Mouse (Mus musculus) neural tube, embryonic 13.5 days (tissue): ENCODE results near the gene Npcd. TPM values are rescaled to one million over a fixed set of nuclear protein-coding genes. Genes with fewer than 3 reads are reported as not detected.
A peak's percentile ranks its signal among the peaks of the same experiment; 100 is the strongest.

ENCODE experiments used
- ATAC-seq: fragments of 200-750 bp; cut with Nextera tagmentation; 2 replicates; pipeline ENCODE4 v1.8.0; 2017; ENCODE audit warnings: low read depth, mild to moderate bottlenecking, moderate TSS enrichment, moderate library complexity
- H3K27ac ChIP-seq: fragments of 300-500 bp; sonication (generic); replicated peaks from 2 replicates; pipeline ENCODE4 v1.5.1; 2015; ENCODE audit warnings: moderate library complexity, mild to moderate bottlenecking, inconsistent platforms
- H3K27me3 ChIP-seq: fragments of 300-500 bp; sonication (generic); 2 replicates; pipeline ENCODE4 v1.6.1; 2015; ENCODE audit warnings: mild to moderate bottlenecking, inconsistent platforms
- H3K36me3 ChIP-seq: fragments of 300-500 bp; sonication (generic); 2 replicates; pipeline ENCODE4 v1.6.1; 2015; ENCODE audit warnings: mild to moderate bottlenecking, inconsistent platforms
- H3K4me1 ChIP-seq: fragments of 300-500 bp; sonication (generic); replicated peaks from 2 replicates; pipeline ENCODE4 v1.6.1; 2015; ENCODE audit warnings: inconsistent platforms
- H3K4me2 ChIP-seq: fragments of 300-500 bp; sonication (generic); 2 replicates; pipeline ENCODE4 v1.6.1; 2015; ENCODE audit warnings: inconsistent platforms, mild to moderate bottlenecking, moderate library complexity
- H3K4me3 ChIP-seq: fragments of 300-500 bp; sonication (generic); 2 replicates; pipeline ENCODE4 v1.5.1; 2015; ENCODE audit warnings: mild to moderate bottlenecking, inconsistent platforms
- H3K9ac ChIP-seq: fragments of 300-500 bp; sonication (generic); 2 replicates; pipeline ENCODE4 v1.6.1; 2015; ENCODE audit warnings: moderate library complexity, mild to moderate bottlenecking, inconsistent platforms
- H3K9me3 ChIP-seq: fragments of 300-500 bp; sonication (generic); 2 replicates; pipeline ENCODE4 v1.6.1; 2016; ENCODE audit warnings: inconsistent platforms
- WGBS: fragments of 180-500 bp; shearing (Covaris S2); methylation state at CpG from one replicate; pipeline ENCODE4 v1.1.7; 2015; 5-methylcytosine and 5-hydroxymethylcytosine counted together
- polyA plus RNA-seq: library from polyadenylated mRNA; unstranded; fragments of >200 nt; fragmentation: Nextera tagmentation; extraction: Ambion mirVana; gene quantifications from 2 replicates; pipeline ENCODE4 v1.2.1, GENCODE M21; 2015

Npcd gene
- polyA plus RNA-seq, result 0.90 TPM in 1 of 2 replicates, not detected in the other

GRCm38 (mm10) chr15:79834130-79834880 lies at the start of gene Npcd, which contains the start of gene Cbx6:
TSS of gene Npcd (minus strand) at chr15:79834237.
TSS of gene Cbx6 (minus strand) at chr15:79834688.
- peak within 1 kb of the TSS; percentile 95 for H3K4me2 ChIP-seq
- H3K9me3 ChIP-seq, result no peaks in the 10 kb centered on the region
- H3K9ac ChIP-seq, result peak within 1 kb of the TSS; percentile 93
- H3K27me3 ChIP-seq, result no peaks in the 10 kb centered on the region
- peak; percentile 92 for ATAC-seq
- under 1% methylated on average over 58 of the region's 58 CpGs for WGBS
- peaks cover 8% of the 10 kb centered on the region; the same call in 1 of the 2 replicates for H3K36me3 ChIP-seq
- H3K4me1 ChIP-seq, result peaks cover 55% of the 10 kb centered on the region
- H3K27ac ChIP-seq, result peak within 1 kb of the TSS; percentile 98
- peak within 1 kb of the TSS; percentile 82 for H3K4me3 ChIP-seq

GRCm38 (mm10) chr15:79883352-79883822 lies 49.4 kb upstream of the Npcd start:
- H3K27ac ChIP-seq, result peak overlapping the region; percentile 95
- no peaks in the 10 kb centered on the region for H3K9me3 ChIP-seq
- peak overlapping the region; percentile 60 for H3K4me2 ChIP-seq
- peak overlapping the region; percentile 46 for H3K4me3 ChIP-seq
- H3K4me1 ChIP-seq, result peaks cover 17% of the 10 kb centered on the region
- ATAC-seq, result peak; percentile 95
- under 1% methylated on average over 30 of the region's 30 CpGs for WGBS
- peak overlapping the region; percentile 80 for H3K9ac ChIP-seq
- no peaks in the 10 kb centered on the region for H3K27me3 ChIP-seq
- H3K36me3 ChIP-seq, result no peaks in the 10 kb centered on the region

DNA sequence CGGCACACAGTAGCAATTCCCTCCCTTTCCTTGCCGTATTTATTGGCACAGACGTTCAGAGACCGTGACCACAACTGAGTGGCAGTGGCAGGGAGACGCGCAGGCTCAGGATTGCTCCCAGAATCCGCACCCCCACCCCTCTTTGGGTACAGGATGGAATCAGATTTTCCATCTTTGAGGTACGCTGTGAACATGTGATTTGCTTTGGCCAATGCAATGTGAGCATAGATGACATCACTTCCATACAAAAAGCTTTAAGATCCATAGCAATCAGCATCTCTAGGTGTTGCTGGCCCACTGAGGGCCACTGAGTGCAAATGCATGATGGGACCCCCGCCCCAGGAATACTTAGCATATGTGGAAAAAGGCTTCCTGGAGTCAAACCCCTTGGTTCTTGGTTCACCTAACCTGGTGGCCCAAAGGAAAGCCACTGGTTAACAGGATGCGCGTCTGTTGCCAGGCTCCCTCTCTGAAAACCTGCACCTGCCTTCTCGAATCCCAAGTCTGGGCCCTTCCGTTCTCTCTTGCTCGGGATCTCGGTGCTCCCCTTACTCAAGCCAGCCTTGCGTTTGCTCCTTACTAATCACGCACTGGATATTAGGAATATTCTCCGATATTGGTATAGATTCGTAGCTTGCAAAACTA lies 48.7 kb upstream of the Npcd start:
- Histone ChIP-seq H3K9ac (peak overlapping the region; percentile 80), H3K36me3 (no peaks in the 10 kb centered on the region), H3K4me1 (peaks cover 17% of the 10 kb centered on the region), H3K27me3 (no peaks in the 10 kb centered on the region), H3K9me3 (no peaks in the 10 kb centered on the region), H3K4me2 (peak overlapping the region; percentile 60), H3K27ac (peak overlapping the region; percentile 95), H3K4me3 (peak overlapping the region; percentile 46)
- WGBS, result 24% methylated on average over 19 of the region's 19 CpGs
- ATAC-seq, result peak; percentile 82

- Histone ChIP-seq H3K9ac (no peak overlapping the region), H3K4me3 (no peak overlapping the region), H3K27me3 (no peaks in the 10 kb centered on the region), H3K36me3 (no peaks in the 10 kb centered on the region), H3K9me3 (no peaks in the 10 kb centered on the region), H3K27ac (no peak overlapping the region), H3K4me1 (peaks cover 17% of the 10 kb centered on the region), H3K4me2 (no peak overlapping the region)
- 81% methylated on average over 3 of the region's 3 CpGs for WGBS
- no peak for ATAC-seq
Observed at GRCm38 (mm10) chr15:79880477-79880876, 46.4 kb upstream of the Npcd start.

DNA sequence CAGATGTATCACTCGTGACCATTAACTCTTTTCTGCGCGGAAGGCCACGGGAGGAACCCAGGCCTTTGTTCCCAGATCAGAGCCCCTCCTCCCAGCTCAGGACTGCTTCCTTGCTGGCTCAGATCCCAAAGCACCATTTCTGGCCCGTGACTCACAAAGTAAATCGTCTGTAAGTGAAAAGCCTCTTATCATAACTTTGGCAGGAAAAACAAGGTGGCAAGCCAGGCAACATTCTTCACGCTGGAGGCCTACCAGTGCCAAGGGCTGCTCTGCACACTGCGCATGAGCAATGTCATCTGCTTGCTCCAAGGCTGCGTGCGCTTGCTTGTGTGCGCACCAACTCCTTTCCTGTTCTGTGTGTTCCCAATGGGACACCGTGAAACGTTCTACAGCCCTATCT lies 45.3 kb upstream of the Npcd start:
- H3K4me2 ChIP-seq, result no peak overlapping the region

GRCm38 (mm10) chr15:79878725-79879136 lies 44.7 kb upstream of the Npcd start:
- no peak for ATAC-seq
- no peak overlapping the region for H3K4me2 ChIP-seq
- WGBS, result 69% methylated on average over 6 of the region's 6 CpGs
- no peaks in the 10 kb centered on the region for H3K27me3 ChIP-seq
- H3K4me1 ChIP-seq, result peaks cover 17% of the 10 kb centered on the region
- H3K36me3 ChIP-seq, result no peaks in the 10 kb centered on the region
- H3K4me3 ChIP-seq, result no peak overlapping the region
- peak overlapping the region; percentile 30; the same call in 1 of the 2 replicates for H3K27ac ChIP-seq
- H3K9ac ChIP-seq, result no peak overlapping the region
- no peaks in the 10 kb centered on the region for H3K9me3 ChIP-seq

More for the DNA sequence above, 45.3 kb upstream of the Npcd start:
- no peak for ATAC-seq
- H3K27me3 ChIP-seq, result no peaks in the 10 kb centered on the region
- H3K9me3 ChIP-seq, result no peaks in the 10 kb centered on the region
- H3K36me3 ChIP-seq, result no peaks in the 10 kb centered on the region
- peak overlapping the region; percentile 30; the same call in 1 of the 2 replicates for H3K27ac ChIP-seq
- no peak overlapping the region for H3K9ac ChIP-seq
- WGBS, result 55% methylated on average over 13 of the region's 13 CpGs
- H3K4me3 ChIP-seq, result no peak overlapping the region
- H3K4me1 ChIP-seq, result peaks cover 17% of the 10 kb centered on the region

DNA sequence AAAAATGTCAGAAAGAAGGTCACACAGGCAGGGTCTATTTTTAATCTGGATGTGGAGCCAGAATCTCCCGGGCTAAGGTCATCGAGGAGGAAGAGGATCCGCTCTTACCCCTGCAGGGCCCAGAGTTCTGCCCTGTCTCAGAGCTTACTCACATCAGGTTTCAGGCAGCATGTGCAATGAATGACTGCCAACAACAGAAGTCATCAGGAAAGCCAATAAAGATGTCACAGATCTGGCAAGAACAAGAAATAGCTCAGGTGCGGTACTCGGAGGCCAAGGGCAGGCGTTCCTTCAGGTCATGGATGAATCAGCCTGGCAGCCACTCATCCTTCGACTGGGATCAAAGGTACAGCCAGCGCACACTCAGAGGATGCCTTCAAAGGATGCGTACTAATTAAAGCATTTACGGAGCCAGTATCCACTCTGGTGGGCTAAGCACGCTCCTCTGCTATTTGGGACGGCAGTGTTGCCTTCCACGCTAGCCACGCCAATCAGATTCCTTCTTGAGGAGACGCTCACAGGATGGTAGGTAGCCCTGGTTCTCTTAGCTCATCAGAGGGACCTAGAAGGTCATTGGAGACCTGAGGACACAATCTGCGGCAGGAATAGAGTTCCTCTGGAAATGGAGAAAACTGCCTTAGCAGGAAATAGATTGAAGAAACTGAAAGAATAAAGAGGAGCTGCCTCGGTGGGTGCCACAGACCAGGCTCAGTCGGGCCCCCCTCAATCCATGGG lies 41.4 kb upstream of the Npcd start:
- 88% methylated on average over 18 of the region's 18 CpGs for WGBS
- no peak overlapping the region for H3K9ac ChIP-seq
- peaks cover 9% of the 10 kb centered on the region; the same call in 1 of the 2 replicates for H3K4me1 ChIP-seq
- no peak overlapping the region for H3K4me3 ChIP-seq
- no peak overlapping the region for H3K4me2 ChIP-seq
- H3K9me3 ChIP-seq, result no peaks in the 10 kb centered on the region
- H3K36me3 ChIP-seq, result no peaks in the 10 kb centered on the region
- no peak for ATAC-seq
- no peak overlapping the region for H3K27ac ChIP-seq
- H3K27me3 ChIP-seq, result no peaks in the 10 kb centered on the region

- no peak overlapping the region for H3K27ac ChIP-seq
- H3K9me3 ChIP-seq, result no peaks in the 10 kb centered on the region
- no peak for ATAC-seq
- H3K36me3 ChIP-seq, result no peaks in the 10 kb centered on the region
- H3K4me3 ChIP-seq, result no peak overlapping the region
- 76% methylated on average over 2 of the region's 2 CpGs for WGBS
- H3K4me1 ChIP-seq, result 0 out of 2 replicates have a peak, but pooled peaks cover 3% of the 10 kb centered on the region
- no peak overlapping the region for H3K9ac ChIP-seq
- no peaks in the 10 kb centered on the region for H3K27me3 ChIP-seq
- no peak overlapping the region for H3K4me2 ChIP-seq
Observed at GRCm38 (mm10) chr15:79873995-79874394, 40.0 kb upstream of the Npcd start.

DNA sequence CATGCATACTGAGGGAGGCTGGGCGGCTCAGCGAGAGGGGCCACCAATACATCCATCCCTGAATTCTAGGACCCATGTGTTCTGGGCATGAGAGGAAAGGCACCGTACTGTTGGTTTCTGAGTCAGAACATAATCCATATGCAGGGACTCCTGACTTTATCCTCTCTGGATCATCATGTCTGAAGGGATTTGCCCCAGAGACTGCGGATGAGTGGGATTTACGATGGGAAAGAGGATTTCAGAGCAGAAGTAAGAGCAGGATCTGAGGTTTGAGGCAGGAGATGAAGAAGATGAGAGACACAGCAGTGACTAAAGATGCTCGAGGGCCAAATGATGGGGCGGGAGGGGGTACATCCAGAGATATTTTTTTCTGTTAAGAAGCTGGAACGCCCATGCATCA lies 39.5 kb upstream of the Npcd start:
- ATAC-seq, result no peak
- WGBS, result 95% methylated on average over 8 of the region's 8 CpGs
- no peaks in the 10 kb centered on the region for H3K36me3 ChIP-seq
- no peak overlapping the region for H3K27ac ChIP-seq
- no peak overlapping the region for H3K4me3 ChIP-seq
- no peak overlapping the region for H3K9ac ChIP-seq
- H3K9me3 ChIP-seq, result no peaks in the 10 kb centered on the region
- H3K4me1 ChIP-seq, result no peaks in the 10 kb centered on the region
- H3K4me2 ChIP-seq, result no peak overlapping the region
- H3K27me3 ChIP-seq, result no peaks in the 10 kb centered on the region

GRCm38 (mm10) chr15:79867260-79868002 lies 33.4 kb upstream of the Npcd start:
- H3K27ac ChIP-seq, result no peak overlapping the region
- H3K4me3 ChIP-seq, result no peak overlapping the region
- WGBS, result 85% methylated on average over 3 of the region's 3 CpGs
- H3K9me3 ChIP-seq, result no peaks in the 10 kb centered on the region
- H3K4me1 ChIP-seq, result no peaks in the 10 kb centered on the region
- no peak overlapping the region for H3K9ac ChIP-seq
- no peak overlapping the region for H3K4me2 ChIP-seq
- no peaks in the 10 kb centered on the region for H3K36me3 ChIP-seq
- no peaks in the 10 kb centered on the region for H3K27me3 ChIP-seq
- no peak for ATAC-seq

- H3K27me3 ChIP-seq, result no peaks in the 10 kb centered on the region
- no peak overlapping the region for H3K9ac ChIP-seq
- H3K9me3 ChIP-seq, result no peaks in the 10 kb centered on the region
- no peak overlapping the region for H3K4me3 ChIP-seq
- H3K4me2 ChIP-seq, result no peak overlapping the region
- H3K27ac ChIP-seq, result no peak overlapping the region
- no peaks in the 10 kb centered on the region for H3K36me3 ChIP-seq
- 88% methylated on average over 9 of the region's 9 CpGs for WGBS
- ATAC-seq, result no peak
- H3K4me1 ChIP-seq, result no peaks in the 10 kb centered on the region
Observed at GRCm38 (mm10) chr15:79859821-79860220, 25.8 kb upstream of the Npcd start.
